Mouse (Mus musculus): Measurements from ENCODE around the gene Bcam. TPM values are rescaled to one million over a fixed set of nuclear protein-coding genes. Genes with fewer than 3 reads are reported as not detected.

Gene Bcam
- polyA plus RNA-seq, 1 experiment from 2014 or later, result 13.2 TPM

GRCm38 (mm10) chr7:19715239-19716054 is 55.4 kb downstream of the Bcam start, which contains the start of gene Tomm40:
TSS of gene Tomm40 (minus strand) at chr7:19715438.
- peak within 1 kb of the TSS; percentile 97 for H3K4me3 ChIP-seq (ENCODE audit: low read depth, low read length)
- H3K9me3 ChIP-seq (ENCODE audit: control insufficient read depth, low read length), result peaks cover 1% of the 10 kb centered on the region; the same call in 1 of the 2 replicates
- no peaks in the 10 kb centered on the region for H3K27me3 ChIP-seq (ENCODE audit: control insufficient read depth, insufficient read depth, low read length)
- H3K27ac ChIP-seq (ENCODE audit: low read depth, low read length), result peak within 1 kb of the TSS; percentile 89
- 0 out of 2 replicates have a peak, but pooled peaks cover 3% of the 10 kb centered on the region for H3K36me3 ChIP-seq (ENCODE audit: control insufficient read depth, insufficient read depth, low read length)
- peaks cover 12% of the 10 kb centered on the region for H3K4me1 ChIP-seq (ENCODE audit: control insufficient read depth, insufficient read depth, low read length)
- peak within 1 kb of the TSS; percentile 87 for H3K4me2 ChIP-seq
- under 1% methylated on average over 53 of the region's 59 CpGs for WGBS
- ATAC-seq (ENCODE audit: low FRiP score), result peak; percentile 99
- peak; percentile 100 for DNase-seq (ENCODE audit: low spot score, missing footprints)
- H3K9ac ChIP-seq (ENCODE audit: low read length), result peak within 1 kb of the TSS; percentile 89

DNA sequence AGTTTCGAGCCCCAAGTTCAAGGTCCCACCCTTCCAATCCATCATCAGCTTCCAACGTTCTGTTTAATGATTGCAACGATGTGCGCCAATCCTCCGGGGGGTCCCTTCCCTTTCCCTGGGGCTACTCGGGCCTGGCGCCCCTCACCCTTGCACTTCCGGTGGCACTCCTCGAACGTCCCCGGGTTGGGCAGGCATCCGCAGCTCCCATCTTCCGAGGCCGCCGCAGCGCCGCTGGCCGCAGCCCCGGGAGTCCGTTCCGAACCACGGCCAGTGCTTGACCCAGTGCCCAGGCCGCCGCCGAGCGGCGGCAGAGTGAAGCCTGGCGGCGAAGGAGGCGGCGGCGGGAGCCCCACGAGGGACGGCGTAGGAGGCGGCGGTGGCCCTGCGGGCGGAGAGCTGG is 56.0 kb downstream of the Bcam start:
- WGBS, result under 1% methylated on average over 39 of the region's 39 CpGs
- peak overlapping the region; percentile 89 for H3K9ac ChIP-seq (ENCODE audit: low read length)
- H3K27ac ChIP-seq (ENCODE audit: low read depth, low read length), result peak overlapping the region; percentile 35; the same call in 1 of the 2 replicates
- peak overlapping the region; percentile 97 for H3K4me3 ChIP-seq (ENCODE audit: low read depth, low read length)
- ATAC-seq (ENCODE audit: low FRiP score), result no peak
- H3K4me1 ChIP-seq (ENCODE audit: control insufficient read depth, insufficient read depth, low read length), result peaks cover 12% of the 10 kb centered on the region
- DNase-seq (ENCODE audit: low spot score, missing footprints), result no peak
- 0 out of 2 replicates have a peak, but pooled peaks cover 3% of the 10 kb centered on the region for H3K36me3 ChIP-seq (ENCODE audit: control insufficient read depth, insufficient read depth, low read length)
- peak overlapping the region; percentile 87 for H3K4me2 ChIP-seq
- H3K9me3 ChIP-seq (ENCODE audit: control insufficient read depth, low read length), result no peaks in the 10 kb centered on the region
- no peaks in the 10 kb centered on the region for H3K27me3 ChIP-seq (ENCODE audit: control insufficient read depth, insufficient read depth, low read length)

GRCm38 (mm10) chr7:19713598-19713997 is 57.2 kb downstream of the Bcam start:
- ATAC-seq (ENCODE audit: low FRiP score) (no peak), DNase-seq (ENCODE audit: low spot score, missing footprints) (no peak)
- no peak overlapping the region for H3K4me3 ChIP-seq (ENCODE audit: low read depth, low read length)
- no peak overlapping the region for H3K4me2 ChIP-seq
- no peaks in the 10 kb centered on the region for H3K9me3 ChIP-seq (ENCODE audit: control insufficient read depth, low read length)
- H3K27me3 ChIP-seq (ENCODE audit: control insufficient read depth, insufficient read depth, low read length), result no peaks in the 10 kb centered on the region
- no peak overlapping the region for H3K27ac ChIP-seq (ENCODE audit: low read depth, low read length)
- 91% methylated on average over 9 of the region's 9 CpGs for WGBS
- H3K4me1 ChIP-seq (ENCODE audit: control insufficient read depth, insufficient read depth, low read length), result peaks cover 12% of the 10 kb centered on the region
- no peak overlapping the region for H3K9ac ChIP-seq (ENCODE audit: low read length)
- peaks cover 6% of the 10 kb centered on the region; the same call in 1 of the 2 replicates for H3K36me3 ChIP-seq (ENCODE audit: control insufficient read depth, insufficient read depth, low read length)

- Histone ChIP-seq H3K36me3 (ENCODE audit: control insufficient read depth, insufficient read depth, low read length) (peaks cover 6% of the 10 kb centered on the region; the same call in 1 of the 2 replicates), H3K9ac (ENCODE audit: low read length) (no peak overlapping the region), H3K4me1 (ENCODE audit: control insufficient read depth, insufficient read depth, low read length) (peaks cover 12% of the 10 kb centered on the region), H3K27me3 (ENCODE audit: control insufficient read depth, insufficient read depth, low read length) (no peaks in the 10 kb centered on the region), H3K9me3 (ENCODE audit: control insufficient read depth, low read length) (no peaks in the 10 kb centered on the region), H3K27ac (ENCODE audit: low read depth, low read length) (no peak overlapping the region), H3K4me2 (no peak overlapping the region), H3K4me3 (ENCODE audit: low read depth, low read length) (no peak overlapping the region)
- WGBS, result 61% methylated on average over 4 of the region's 4 CpGs
- ATAC-seq (ENCODE audit: low FRiP score) (no peak), DNase-seq (ENCODE audit: low spot score, missing footprints) (no peak)
Observed at GRCm38 (mm10) chr7:19713196-19713595, 57.6 kb downstream of the Bcam start.

DNA sequence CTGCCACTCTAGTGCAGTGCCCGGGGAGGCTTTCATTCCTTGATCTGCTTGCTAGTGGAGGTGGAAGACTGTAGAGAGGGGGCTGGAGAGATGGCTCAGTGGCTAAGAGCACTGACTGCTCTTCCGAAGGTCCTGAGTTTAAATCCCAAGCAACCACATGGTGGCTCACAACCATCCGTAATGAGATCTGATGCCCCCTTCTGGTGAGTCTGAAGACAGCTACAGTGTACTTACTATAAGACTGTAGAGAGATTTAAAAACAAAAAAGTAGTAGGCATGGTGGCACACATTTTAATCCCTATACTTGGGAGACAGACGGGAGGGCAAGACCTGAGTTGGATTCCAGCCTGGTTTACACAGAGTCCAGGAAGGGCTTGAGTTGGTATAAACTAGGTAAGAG is 58.4 kb downstream of the Bcam start:
- no peak overlapping the region for H3K4me3 ChIP-seq (ENCODE audit: low read depth, low read length)
- WGBS, result 72% methylated on average over 4 of the region's 4 CpGs
- H3K4me2 ChIP-seq, result no peak overlapping the region
- DNase-seq (ENCODE audit: low spot score, missing footprints), result no peak
- H3K9ac ChIP-seq (ENCODE audit: low read length), result no peak overlapping the region
- ATAC-seq (ENCODE audit: low FRiP score), result no peak
- peaks cover 12% of the 10 kb centered on the region for H3K4me1 ChIP-seq (ENCODE audit: control insufficient read depth, insufficient read depth, low read length)
- no peaks in the 10 kb centered on the region for H3K27me3 ChIP-seq (ENCODE audit: control insufficient read depth, insufficient read depth, low read length)
- H3K27ac ChIP-seq (ENCODE audit: low read depth, low read length), result no peak overlapping the region
- H3K9me3 ChIP-seq (ENCODE audit: control insufficient read depth, low read length), result no peaks in the 10 kb centered on the region
- peaks cover 6% of the 10 kb centered on the region; the same call in 1 of the 2 replicates for H3K36me3 ChIP-seq (ENCODE audit: control insufficient read depth, insufficient read depth, low read length)

DNA sequence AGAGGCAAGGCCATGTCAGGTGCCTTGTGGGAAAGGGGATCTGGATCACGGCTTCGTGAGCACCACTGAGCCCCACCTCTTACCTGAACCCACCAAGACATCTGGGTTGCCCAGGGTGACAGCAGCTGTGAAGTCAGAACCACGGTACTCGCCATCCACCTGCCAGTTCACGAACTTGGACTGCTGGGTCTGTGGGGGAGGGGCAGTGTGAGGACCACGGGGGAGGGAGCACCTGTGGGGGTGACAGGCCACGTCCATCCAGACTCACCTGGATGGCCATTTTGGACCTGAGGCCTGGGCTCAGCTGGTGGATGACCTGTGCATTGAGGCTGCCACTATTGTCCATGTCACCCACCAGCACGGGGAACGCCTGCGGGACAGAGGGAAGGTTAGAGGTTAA is 60.2 kb downstream of the Bcam start:
- WGBS, result 94% methylated on average over 10 of the region's 10 CpGs
- H3K4me1 ChIP-seq (ENCODE audit: control insufficient read depth, insufficient read depth, low read length), result peaks cover 7% of the 10 kb centered on the region
- no peak overlapping the region for H3K27ac ChIP-seq (ENCODE audit: low read depth, low read length)
- H3K4me3 ChIP-seq (ENCODE audit: low read depth, low read length), result no peak overlapping the region
- ATAC-seq (ENCODE audit: low FRiP score) (no peak), DNase-seq (ENCODE audit: low spot score, missing footprints) (no peak)
- no peaks in the 10 kb centered on the region for H3K9me3 ChIP-seq (ENCODE audit: control insufficient read depth, low read length)
- H3K9ac ChIP-seq (ENCODE audit: low read length), result no peak overlapping the region
- H3K36me3 ChIP-seq (ENCODE audit: control insufficient read depth, insufficient read depth, low read length), result peaks cover 6% of the 10 kb centered on the region; the same call in 1 of the 2 replicates
- no peak overlapping the region for H3K4me2 ChIP-seq
- H3K27me3 ChIP-seq (ENCODE audit: control insufficient read depth, insufficient read depth, low read length), result no peaks in the 10 kb centered on the region

Other genes with a start within 250 kb of the Bcam start
- gene Ppp1r37, start 207.9 kb downstream of the Bcam start, polyA plus RNA-seq (2014; fragmentation: Nextera tagmentation; extraction: Ambion mirVana), result 2.8 and 3.0 TPM in 2 replicates
- gene Zfp296, start 193.7 kb downstream of the Bcam start, polyA plus RNA-seq (2014; fragmentation: Nextera tagmentation; extraction: Ambion mirVana), result 0.10 and 0.20 TPM in 2 replicates
- 152 and 161 TPM in 2 replicates for gene Gemin7, start 193.4 kb downstream of the Bcam start, polyA plus RNA-seq (2014; fragmentation: Nextera tagmentation; extraction: Ambion mirVana)
- 44.6 and 46.1 TPM in 2 replicates for gene Clasrp, start 166.5 kb downstream of the Bcam start, polyA plus RNA-seq (2014; fragmentation: Nextera tagmentation; extraction: Ambion mirVana)
- gene Relb, start 141.6 kb downstream of the Bcam start, polyA plus RNA-seq (2014; fragmentation: Nextera tagmentation; extraction: Ambion mirVana), result 3.7 and 4.3 TPM in 2 replicates
- gene Clptm1, start 106.0 kb downstream of the Bcam start, polyA plus RNA-seq (2014; fragmentation: Nextera tagmentation; extraction: Ambion mirVana), result 89.7 and 94.1 TPM in 2 replicates
- not detected in 2 replicates for gene Apoc2, start 93.1 kb downstream of the Bcam start, polyA plus RNA-seq (2014; fragmentation: Nextera tagmentation; extraction: Ambion mirVana)
- not detected in 2 replicates for gene Gm44805, start 89.6 kb downstream of the Bcam start, polyA plus RNA-seq (2014; fragmentation: Nextera tagmentation; extraction: Ambion mirVana)
- gene Apoc4, start 89.5 kb downstream of the Bcam start, polyA plus RNA-seq (2014; fragmentation: Nextera tagmentation; extraction: Ambion mirVana), result not detected in 2 replicates
- 1.9 and 3.2 TPM in 2 replicates for gene Apoc1, start 78.4 kb downstream of the Bcam start, polyA plus RNA-seq (2014; fragmentation: Nextera tagmentation; extraction: Ambion mirVana)
- gene Apoe, start 71.8 kb downstream of the Bcam start, polyA plus RNA-seq (2014; fragmentation: Nextera tagmentation; extraction: Ambion mirVana), result 180 and 196 TPM in 2 replicates
- gene Tomm40, start 55.6 kb downstream of the Bcam start, polyA plus RNA-seq (2014; fragmentation: Nextera tagmentation; extraction: Ambion mirVana), result 113 and 138 TPM in 2 replicates
- gene Nectin2, start 20.5 kb downstream of the Bcam start, polyA plus RNA-seq (2014; fragmentation: Nextera tagmentation; extraction: Ambion mirVana), result 48.0 and 52.8 TPM in 2 replicates
- gene Cblc, start 25.8 kb upstream of the Bcam start, polyA plus RNA-seq (2014; fragmentation: Nextera tagmentation; extraction: Ambion mirVana), result not detected in 2 replicates
- gene Bcl3, start 51.8 kb upstream of the Bcam start, polyA plus RNA-seq (2014; fragmentation: Nextera tagmentation; extraction: Ambion mirVana), result 0.47 and 0.67 TPM in 2 replicates
- 0.22 TPM in 1 of 2 replicates, not detected in the other for gene Gm19345, start 81.0 kb upstream of the Bcam start, polyA plus RNA-seq (2014; fragmentation: Nextera tagmentation; extraction: Ambion mirVana)
- gene Ceacam16, start 90.3 kb upstream of the Bcam start, polyA plus RNA-seq (2014; fragmentation: Nextera tagmentation; extraction: Ambion mirVana), result not detected in 2 replicates
- not detected in 2 replicates for gene Ceacam19, start 116.9 kb upstream of the Bcam start, polyA plus RNA-seq (2014; fragmentation: Nextera tagmentation; extraction: Ambion mirVana)
- 2.8 and 3.0 TPM in 2 replicates for gene Pvr, start 150.1 kb upstream of the Bcam start, polyA plus RNA-seq (2014; fragmentation: Nextera tagmentation; extraction: Ambion mirVana)
- 0.20 TPM in 1 of 2 replicates, not detected in the other for gene Igsf23, start 179.7 kb upstream of the Bcam start, polyA plus RNA-seq (2014; fragmentation: Nextera tagmentation; extraction: Ambion mirVana)
- gene Ceacam20, start 194.4 kb upstream of the Bcam start, polyA plus RNA-seq (2014; fragmentation: Nextera tagmentation; extraction: Ambion mirVana), result not detected in 2 replicates
- gene Nlrp9b, start 220.4 kb upstream of the Bcam start, polyA plus RNA-seq (2014; fragmentation: Nextera tagmentation; extraction: Ambion mirVana), result not detected in 2 replicates

Measured in midbrain, embryonic 11.5 days (tissue).